Mouse (Mus musculus) embryo, embryonic 9.5 days (tissue): Measurements from ENCODE around the gene Sumo3.

Experiments used
- DNase-seq: peaks from one replicate; pipeline ENCODE4 v3.0.0-alpha.2; 2017; ENCODE audit errors: extremely low spot score

Sumo3 gene

GRCm38 (mm10) chr10:77589117-77589516 lies 16.8 kb upstream of the Sumo3 start:
- no peak for DNase-seq

GRCm38 (mm10) chr10:77589749-77590148 lies 16.1 kb upstream of the Sumo3 start:
- DNase-seq, result no peak

- DNase-seq, result peak; percentile 62
These were observed 15.1 kb upstream of the Sumo3 start for GRCm38 (mm10) chr10:77590812-77591211.

GRCm38 (mm10) chr10:77591546-77591945 lies 14.4 kb upstream of the Sumo3 start:
- no peak for DNase-seq

GRCm38 (mm10) chr10:77596060-77596459 lies 9.8 kb upstream of the Sumo3 start:
- DNase-seq, result no peak

- DNase-seq, result no peak
These were observed 2.9 kb upstream of the Sumo3 start for GRCm38 (mm10) chr10:77603021-77603420.

GRCm38 (mm10) chr10:77604111-77604510 lies 1.8 kb upstream of the Sumo3 start:
- DNase-seq, result no peak

- DNase-seq, result no peak
These were observed 939 bp upstream of the Sumo3 start for GRCm38 (mm10) chr10:77604958-77605357.

- peak; percentile 57 for DNase-seq
These were observed 529 bp upstream of the Sumo3 start for GRCm38 (mm10) chr10:77605368-77605767.

- DNase-seq, result no peak
These were observed 958 bp downstream of the Sumo3 start for GRCm38 (mm10) chr10:77606855-77607254.

GRCm38 (mm10) chr10:77607441-77607840 lies 1.5 kb downstream of the Sumo3 start:
- no peak for DNase-seq

- no peak for DNase-seq
These were observed 2.7 kb downstream of the Sumo3 start for GRCm38 (mm10) chr10:77608589-77608988.

GRCm38 (mm10) chr10:77610221-77610961 lies 4.5 kb downstream of the Sumo3 start:
- DNase-seq, result no peak

GRCm38 (mm10) chr10:77613409-77613808 lies 7.5 kb downstream of the Sumo3 start:
- DNase-seq, result no peak

GRCm38 (mm10) chr10:77615647-77616046 lies 9.8 kb downstream of the Sumo3 start:
- no peak for DNase-seq

- no peak for DNase-seq
These were observed 10.3 kb downstream of the Sumo3 start for GRCm38 (mm10) chr10:77616166-77616565.

GRCm38 (mm10) chr10:77616926-77617325 lies 11.0 kb downstream of the Sumo3 start:
- DNase-seq, result no peak

- DNase-seq, result peak; percentile 6
These were observed 15.6 kb downstream of the Sumo3 start for GRCm38 (mm10) chr10:77621546-77621945.

- peak; percentile 89 for DNase-seq
These were observed 16.4 kb downstream of the Sumo3 start, which contains the start of gene Ube2g2 for GRCm38 (mm10) chr10:77622055-77622988. Ube2g2 (plus strand) TSS chr10:77622275.

GRCm38 (mm10) chr10:77623069-77623492 lies 17.2 kb downstream of the Sumo3 start:
- DNase-seq, result peak; percentile 20

GRCm38 (mm10) chr10:77623639-77624400 lies 17.9 kb downstream of the Sumo3 start:
- no peak for DNase-seq

- DNase-seq, result no peak
These were observed 18.7 kb downstream of the Sumo3 start for GRCm38 (mm10) chr10:77624570-77624995.
